Mouse (Mus musculus) bone marrow, adult 2 months (tissue): Measurements from ENCODE around the gene Hivep1. TPM values are rescaled to one million over a fixed set of nuclear protein-coding genes. Genes with fewer than 3 reads are reported as not detected.
A peak's percentile ranks its signal among the peaks of the same experiment; 100 is the strongest.

Source experiments
- H3K27ac ChIP-seq: fragments of 200-500 bp; 2 replicates; pipeline ENCODE4 v1.5.1; 2012; ENCODE audit warnings: low read depth, mild to moderate bottlenecking, control low read depth, inconsistent platforms, low read length; ENCODE audit not compliant: control insufficient read depth, poor library complexity, insufficient read depth
- H3K4me1 ChIP-seq: fragments of 200-500 bp; 2 replicates; pipeline ENCODE4 v1.6.1; 2011; ENCODE audit warnings: low read length; ENCODE audit not compliant: control insufficient read depth, insufficient read depth
- H3K4me3 ChIP-seq: fragments of 200-500 bp; replicated peaks from 2 replicates; pipeline ENCODE3; 2011; ENCODE audit warnings: mild to moderate bottlenecking, low read depth, low read length, control low read depth; ENCODE audit not compliant: control insufficient read depth
- CTCF ChIP-seq: fragments of 200-500 bp; IDR thresholded peaks from 2 replicates; pipeline ENCODE4 v1.5.1; 2011; ENCODE audit warnings: low read length, control low read depth; ENCODE audit not compliant: control insufficient read depth, insufficient read depth
- POLR2A ChIP-seq: fragments of 200-500 bp; IDR thresholded peaks from 2 replicates; pipeline ENCODE4 v1.6.1; 2011; ENCODE audit warnings: low read depth, mild to moderate bottlenecking, control low read depth, low read length, borderline replicate concordance; ENCODE audit not compliant: control insufficient read depth
- WGBS: fragments of 180-500 bp; shearing (Covaris S2); methylation state at CpG from one replicate; pipeline ENCODE4 v1.1.7; 2018; 5-methylcytosine and 5-hydroxymethylcytosine counted together
- polyA plus RNA-seq: library from polyadenylated mRNA; stranded (reverse); fragments of >200 nt; gene quantifications from 2 replicates; pipeline ENCODE4 v1.2.4, GENCODE M21; 2011; ENCODE audit warnings: low replicate concordance; ENCODE audit not compliant: missing spikeins, insufficient read depth, insufficient read length

The Hivep1 gene
- polyA plus RNA-seq, 1 experiment: 7.9 TPM

GRCm38 (mm10) chr13:42150462-42151127, 98.8 kb downstream of the Hivep1 start:
- WGBS: 74% methylated on average over 9 of the region's 9 CpGs
- Histone ChIP-seq H3K4me1 (peaks cover 8% of the 10 kb centered on the region; the same call in 1 of the 2 replicates), H3K4me3 (no peak overlapping the region), H3K27ac (no peak overlapping the region)
- TF ChIP-seq POLR2A (no peak), CTCF (no peak)

GRCm38 (mm10) chr13:42158259-42158658, 106.4 kb downstream of the Hivep1 start:
- no peak overlapping the region for H3K27ac ChIP-seq
- no peak for TF ChIP-seq CTCF
- TF ChIP-seq POLR2A: no peak
- 86% methylated on average over 14 of the region's 14 CpGs for WGBS
- H3K4me1 ChIP-seq: no peaks in the 10 kb centered on the region
- H3K4me3 ChIP-seq: no peak overlapping the region

DNA sequence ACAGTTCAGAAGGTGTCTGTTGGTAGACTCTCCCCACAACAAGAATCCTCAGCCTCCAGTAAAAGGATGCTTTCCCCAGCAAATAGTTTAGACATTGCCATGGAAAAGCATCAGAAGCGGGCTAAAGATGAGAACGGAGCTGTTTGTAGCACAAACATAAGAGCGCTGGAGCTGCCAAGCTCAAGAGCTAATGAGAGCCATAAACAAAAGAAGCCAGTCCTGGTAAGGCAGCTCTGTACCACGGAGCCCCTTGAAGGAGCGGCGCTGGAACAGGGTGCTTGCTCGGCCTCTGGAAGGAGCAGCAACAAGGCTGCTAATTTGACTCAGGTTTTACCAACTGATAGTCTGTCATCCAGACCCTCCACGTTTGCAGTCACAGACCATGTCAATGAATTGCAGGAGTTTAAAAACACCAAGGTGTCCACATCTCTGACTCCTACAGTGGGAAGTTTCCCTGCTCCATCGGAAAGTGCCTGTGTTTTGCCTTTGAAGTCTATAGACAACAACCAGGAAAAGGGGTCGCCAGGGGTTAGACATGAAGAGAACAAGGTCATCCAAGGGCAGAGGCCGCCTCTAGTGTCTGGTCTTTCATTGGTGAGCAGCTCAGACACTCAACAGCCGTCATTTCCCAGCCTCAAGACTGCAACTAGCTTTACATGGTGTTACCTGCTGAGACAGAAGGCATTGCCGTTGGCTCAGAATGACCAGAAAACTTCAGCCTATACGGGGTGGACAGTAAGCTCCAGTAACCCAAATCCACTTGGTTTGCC, 107.8 kb downstream of the Hivep1 start:
- WGBS: 89% methylated on average over 14 of the region's 14 CpGs
- no peak overlapping the region for H3K27ac ChIP-seq
- H3K4me1 ChIP-seq: no peaks in the 10 kb centered on the region
- TF ChIP-seq POLR2A: no peak
- TF ChIP-seq CTCF: no peak
- H3K4me3 ChIP-seq: no peak overlapping the region

GRCm38 (mm10) chr13:42170802-42171201, 119.0 kb downstream of the Hivep1 start:
- Histone ChIP-seq H3K4me3 (no peak overlapping the region), H3K27ac (no peak overlapping the region), H3K4me1 (no peaks in the 10 kb centered on the region)
- no peak for TF ChIP-seq POLR2A
- no peak for TF ChIP-seq CTCF
- WGBS: 94% methylated on average over 1 of the region's 1 CpGs

- peak; percentile 36; the same call in 1 of the 2 replicates for TF ChIP-seq CTCF
- no peak for TF ChIP-seq POLR2A
- WGBS: 80% methylated on average over 3 of the region's 3 CpGs
- Histone ChIP-seq H3K4me3 (no peak overlapping the region), H3K27ac (no peak overlapping the region), H3K4me1 (no peaks in the 10 kb centered on the region)
Observed at GRCm38 (mm10) chr13:42174827-42175420, 123.1 kb downstream of the Hivep1 start.

DNA sequence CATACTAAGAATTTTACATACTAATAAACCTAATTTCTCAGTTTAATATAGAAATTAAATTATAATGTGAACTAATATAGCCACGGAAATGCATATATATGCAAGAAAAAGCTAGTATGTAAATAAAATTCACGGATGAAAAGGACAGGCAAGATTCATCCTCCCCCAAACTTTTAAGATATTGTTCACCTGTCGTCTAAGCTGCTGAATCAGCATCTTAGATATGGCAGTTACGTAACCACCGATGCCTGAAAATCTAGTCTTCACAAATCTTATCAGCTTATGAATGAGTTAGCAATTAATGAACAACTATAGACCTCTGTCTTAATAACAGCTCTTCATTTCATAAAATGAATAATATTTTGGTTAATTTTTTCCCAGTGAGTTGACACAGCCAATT, 130.8 kb downstream of the Hivep1 start:
- no peaks in the 10 kb centered on the region for H3K4me1 ChIP-seq
- H3K4me3 ChIP-seq: no peak overlapping the region
- H3K27ac ChIP-seq: no peak overlapping the region
- 85% methylated on average over 5 of the region's 5 CpGs for WGBS
- TF ChIP-seq CTCF: no peak
- TF ChIP-seq POLR2A: no peak

DNA sequence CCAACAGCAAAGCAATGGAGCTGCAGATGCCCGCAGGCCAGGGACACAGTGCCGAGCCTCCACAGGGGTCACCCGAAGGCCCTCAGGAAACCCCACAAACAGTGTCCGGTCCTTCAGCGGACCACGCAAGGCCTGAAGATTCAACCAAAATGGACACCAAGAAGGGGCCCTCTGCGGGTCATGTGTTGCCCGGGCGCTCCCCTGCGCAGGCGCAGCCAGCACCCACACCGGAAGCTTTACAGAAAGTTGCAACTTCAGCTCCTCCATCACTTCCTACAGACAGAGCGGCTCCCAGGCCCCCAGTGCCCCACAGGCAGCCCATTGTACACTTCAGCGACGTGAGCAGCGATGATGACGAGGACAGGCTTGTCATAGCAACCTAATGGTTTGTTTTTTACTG, 132.3 kb downstream of the Hivep1 start:
- Histone ChIP-seq H3K4me3 (no peak overlapping the region), H3K4me1 (no peaks in the 10 kb centered on the region), H3K27ac (no peak overlapping the region)
- TF ChIP-seq POLR2A (no peak), CTCF (no peak)
- 90% methylated on average over 17 of the region's 17 CpGs for WGBS

GRCm38 (mm10) chr13:42193016-42193415, 141.2 kb downstream of the Hivep1 start:
- no peak overlapping the region for H3K4me3 ChIP-seq
- TF ChIP-seq CTCF (no peak), POLR2A (no peak)
- WGBS: 76% methylated on average over 9 of the region's 9 CpGs
- no peak overlapping the region for H3K27ac ChIP-seq
- no peaks in the 10 kb centered on the region for H3K4me1 ChIP-seq
